Mouse (Mus musculus) retina, postnatal 1 day (tissue): ENCODE results near the gene Rbm42.
A peak's percentile ranks its signal among the peaks of the same experiment; 100 is the strongest.

Experiments
- DNase-seq: peaks from one replicate; pipeline ENCODE4 v3.0.0-alpha.2; 2012

Rbm42 gene

DNA sequence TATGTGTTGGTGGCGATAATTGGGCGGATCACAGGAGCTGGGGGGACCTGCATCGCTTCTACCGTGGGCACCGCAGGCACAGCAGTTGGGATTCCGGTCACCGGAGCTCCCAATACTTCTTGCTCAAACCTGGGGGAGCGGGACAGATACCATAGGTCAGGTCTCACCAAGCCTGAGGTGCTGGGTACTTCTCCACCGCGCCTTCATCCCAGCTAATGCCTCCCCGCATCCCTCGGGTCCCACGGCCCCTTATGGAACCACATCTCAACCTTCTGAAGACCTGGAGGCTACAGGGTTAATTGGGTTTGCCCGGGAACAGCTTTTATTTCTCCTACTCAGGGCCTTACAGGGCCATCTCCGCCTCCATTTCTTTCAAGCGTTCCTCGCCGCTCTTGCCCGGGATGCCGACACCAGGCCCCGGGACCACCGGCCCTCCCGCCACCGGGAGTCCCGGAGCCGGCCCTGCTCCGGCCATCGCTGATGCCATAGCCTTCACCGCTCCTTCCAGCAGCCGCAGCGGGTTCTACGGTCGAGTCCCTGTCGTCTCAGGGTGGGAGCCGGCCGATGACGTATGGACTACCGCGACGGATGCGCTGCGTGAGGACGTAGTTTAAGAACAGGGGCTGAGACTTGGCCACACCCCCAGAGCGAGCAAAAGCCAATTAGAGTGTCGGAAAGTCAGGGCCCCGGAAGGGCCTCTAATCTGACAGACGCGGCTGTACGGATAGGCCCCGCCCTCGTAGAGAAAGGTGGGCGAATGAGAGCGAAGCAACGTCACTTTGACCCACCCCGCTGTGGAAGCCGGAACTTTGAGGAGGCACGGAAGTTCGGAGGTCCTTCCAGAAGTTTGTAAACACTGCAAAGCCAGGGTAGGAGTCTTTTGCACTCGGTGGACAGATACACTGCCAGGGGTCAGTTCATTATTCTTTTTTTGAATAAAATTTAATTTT is at the start of gene Rbm42:
Gene Rbm42 (minus strand): TSS at position 727 of the 950 bp plus-strand sequence.
- peak; percentile 99 for DNase-seq

DNA sequence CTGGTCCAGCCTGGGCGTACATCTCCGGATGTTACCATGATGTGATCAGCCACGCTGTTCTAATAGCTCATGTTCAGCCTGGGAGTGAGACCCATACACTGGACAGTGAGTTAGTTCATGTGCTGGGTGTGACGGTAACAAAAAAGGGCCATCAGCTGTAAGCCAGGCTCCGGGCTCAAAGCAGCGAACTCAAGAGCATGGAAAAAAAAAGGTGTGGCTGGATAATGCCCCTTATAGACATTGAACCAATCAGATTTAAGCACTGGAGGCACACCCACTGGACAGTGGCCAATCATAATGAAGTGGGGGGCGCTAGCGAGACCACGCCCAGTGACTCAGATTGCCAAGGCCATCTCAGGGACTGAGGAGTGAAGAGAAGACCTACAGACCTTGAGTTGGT is 48.5 kb upstream of the Rbm42 start, which contains the start of gene 2200002J24Rik:
Gene 2200002J24Rik (plus strand): TSS at position 338 of the 400 bp plus-strand sequence.
- DNase-seq = peak; percentile 63

GRCm38 (mm10) chr7:30698101-30698500 is 48.0 kb upstream of the Rbm42 start:
- DNase-seq = no peak

- DNase-seq = no peak
These were observed 38.2 kb upstream of the Rbm42 start for GRCm38 (mm10) chr7:30688325-30688724.

DNA sequence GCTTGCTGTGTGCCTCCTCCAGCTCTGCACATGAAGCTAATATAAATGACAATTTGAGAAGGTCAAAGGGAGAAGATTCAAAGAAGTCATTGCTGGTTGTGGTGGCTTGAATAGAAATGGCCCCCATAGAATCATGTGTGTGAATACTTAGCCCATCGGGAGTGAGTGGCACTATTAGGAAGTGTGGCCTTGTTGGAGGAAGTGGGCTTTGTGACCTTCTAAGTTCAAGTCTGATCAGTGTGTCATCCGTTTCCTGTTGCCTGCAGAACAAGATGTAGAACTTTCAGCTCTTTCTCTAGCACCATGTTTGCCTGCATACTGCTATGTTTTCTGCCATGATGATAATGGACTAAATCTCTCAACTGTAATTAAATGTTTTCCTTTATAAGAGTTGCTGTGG is 33.3 kb upstream of the Rbm42 start:
- no peak for DNase-seq

DNA sequence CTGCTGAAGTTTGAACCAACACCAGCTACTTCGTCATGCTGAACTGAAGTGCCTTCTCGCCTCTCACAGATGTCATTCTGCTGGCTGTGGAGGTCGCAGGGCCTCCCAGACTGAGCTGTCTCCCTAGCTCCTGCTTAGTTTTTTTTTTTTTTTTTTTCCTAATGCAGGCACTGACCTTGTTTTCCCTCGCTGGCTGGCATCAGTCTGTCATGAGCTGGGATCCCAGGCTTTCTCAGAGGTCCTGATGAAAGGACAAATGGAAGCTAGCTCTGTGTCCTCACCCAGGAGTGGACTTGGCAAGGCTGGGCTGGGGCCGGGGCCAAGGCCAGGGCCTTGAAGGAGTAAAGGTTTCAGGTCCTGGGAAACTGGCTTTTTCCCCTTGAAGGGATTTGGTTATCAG is 31.8 kb upstream of the Rbm42 start:
- DNase-seq = no peak

- DNase-seq = no peak
These were observed 28.3 kb upstream of the Rbm42 start for GRCm38 (mm10) chr7:30678263-30678975.

GRCm38 (mm10) chr7:30671480-30671879 is 21.4 kb upstream of the Rbm42 start, which contains the start of gene Pmis2:
Pmis2 (minus strand) TSS chr7:30671605.
- DNase-seq = no peak

DNA sequence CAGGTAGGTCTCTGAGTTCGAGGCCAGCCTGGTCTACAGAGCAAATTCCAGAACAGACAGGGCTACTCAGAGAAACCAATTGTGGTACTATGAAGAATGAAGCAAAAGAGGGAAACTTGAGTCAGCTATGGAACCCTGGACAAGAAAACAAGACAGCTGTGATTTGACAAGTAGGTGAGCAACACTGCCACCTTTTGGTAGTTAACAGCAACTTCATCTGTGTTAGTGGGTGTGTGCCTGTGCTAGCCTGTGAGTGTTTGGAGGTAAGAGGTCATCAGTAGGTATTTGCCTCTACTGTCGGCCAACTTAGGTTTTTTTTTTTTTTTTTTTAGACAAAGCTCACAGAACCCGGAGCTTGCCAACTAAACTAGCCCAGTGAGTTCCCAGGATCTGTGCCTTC is 19.1 kb upstream of the Rbm42 start:
- DNase-seq = peak; percentile 68

- peak; percentile 55 for DNase-seq
These were observed 15.2 kb upstream of the Rbm42 start for GRCm38 (mm10) chr7:30665321-30665720.

GRCm38 (mm10) chr7:30664529-30665200 is 14.5 kb upstream of the Rbm42 start, which contains the start of gene Haus5:
Haus5 (minus strand) TSS chr7:30664994.
- DNase-seq = peak; percentile 96

DNA sequence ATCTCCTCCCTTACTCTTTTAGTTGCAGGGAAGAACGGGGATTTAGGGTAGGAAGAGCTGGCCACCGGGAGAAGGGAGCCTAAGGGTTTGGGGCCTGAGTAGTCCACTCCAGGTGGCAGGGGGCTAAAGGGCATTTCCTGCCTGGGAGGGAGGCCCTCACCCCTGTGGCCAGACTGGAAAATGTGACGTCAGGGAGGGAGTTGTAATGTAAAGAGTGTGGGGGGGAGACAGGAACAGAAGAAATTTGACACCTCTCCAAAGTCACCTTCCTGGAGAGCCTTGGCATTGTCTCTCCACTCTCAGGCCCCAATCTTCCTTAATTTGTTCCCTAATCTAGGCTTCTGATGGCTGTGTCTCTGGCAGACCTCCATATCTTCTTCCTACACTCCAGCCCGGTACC is 11.0 kb downstream of the Rbm42 start:
- DNase-seq = no peak

- DNase-seq = peak; percentile 38
These were observed 13.7 kb downstream of the Rbm42 start for GRCm38 (mm10) chr7:30636395-30636794.

GRCm38 (mm10) chr7:30635752-30636151 is 14.4 kb downstream of the Rbm42 start, which contains the start of gene Etv2:
Etv2 (minus strand) TSS chr7:30635852.
- no peak for DNase-seq

DNA sequence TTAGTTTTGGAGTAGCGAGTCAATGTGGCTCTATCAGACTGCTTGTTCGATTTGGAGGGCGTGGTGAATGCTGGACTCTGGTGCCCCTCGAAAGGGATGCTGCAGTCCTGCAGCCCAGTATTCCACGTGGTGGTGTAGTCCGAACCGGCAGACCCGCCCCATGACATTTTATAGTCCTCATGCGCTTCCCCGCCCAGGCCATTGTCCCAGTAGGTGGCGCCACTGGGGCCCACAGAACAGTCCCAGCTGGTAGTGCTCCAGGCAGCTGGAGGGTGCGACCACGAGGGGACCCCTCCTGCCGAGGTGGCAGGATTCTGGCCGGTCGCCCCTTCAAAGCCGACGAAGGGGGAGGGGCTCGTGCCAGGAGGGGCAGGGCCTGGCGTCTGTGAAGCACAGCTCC is 15.5 kb downstream of the Rbm42 start:
- peak; percentile 83 for DNase-seq

DNA sequence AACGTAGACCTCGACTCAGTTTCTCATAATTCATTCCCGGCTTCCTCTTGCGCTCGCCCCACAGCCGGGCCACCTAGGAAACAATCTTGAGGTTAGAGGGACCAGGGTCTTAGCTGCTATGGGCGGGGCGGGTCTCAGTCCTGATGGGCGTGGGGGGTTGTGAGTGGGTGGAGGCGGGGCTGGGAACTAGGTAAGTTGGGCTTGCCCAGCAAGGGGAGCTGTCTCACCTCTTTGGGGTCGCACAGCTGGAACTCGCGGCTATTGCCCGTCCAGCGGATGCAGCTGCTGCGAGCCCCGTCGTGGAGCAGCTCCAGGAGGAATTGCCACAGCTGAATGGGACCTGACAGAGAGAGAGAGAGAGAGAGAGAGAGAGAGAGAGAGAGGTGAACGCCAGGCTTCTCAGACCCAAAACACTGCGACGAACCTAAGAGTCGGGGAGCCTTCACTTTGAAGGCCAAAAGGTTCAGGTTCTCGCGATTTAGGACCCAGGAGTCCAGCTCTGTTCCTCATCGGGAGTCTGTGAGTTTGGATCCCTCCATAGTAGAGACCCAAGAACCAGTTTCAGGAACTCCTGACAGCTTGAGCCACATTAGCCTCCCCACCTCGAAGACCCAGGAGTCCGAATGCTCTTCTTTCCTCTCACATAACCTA is 16.2 kb downstream of the Rbm42 start:
- DNase-seq = no peak

GRCm38 (mm10) chr7:30629013-30629412 is 21.1 kb downstream of the Rbm42 start:
- DNase-seq = no peak

DNA sequence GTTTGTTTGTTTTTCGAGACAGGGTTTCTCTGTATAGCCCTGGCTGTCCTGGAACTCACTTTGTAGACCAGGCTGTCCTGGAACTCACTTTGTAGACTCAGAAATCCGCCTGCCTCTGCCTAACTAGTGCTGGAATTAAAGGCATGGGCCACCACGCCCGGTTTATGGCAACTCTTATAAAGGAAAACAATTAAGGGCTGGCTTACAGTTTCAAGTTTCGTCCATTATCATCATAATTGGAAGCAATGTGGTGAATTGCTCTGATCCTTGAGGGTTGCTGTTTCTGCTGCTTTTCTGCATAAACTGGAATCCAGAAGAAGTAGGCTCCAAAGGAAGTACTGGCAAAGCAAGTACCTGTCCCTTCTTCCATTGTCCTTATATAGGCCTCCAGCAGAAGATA is 23.5 kb downstream of the Rbm42 start:
- DNase-seq = no peak

DNA sequence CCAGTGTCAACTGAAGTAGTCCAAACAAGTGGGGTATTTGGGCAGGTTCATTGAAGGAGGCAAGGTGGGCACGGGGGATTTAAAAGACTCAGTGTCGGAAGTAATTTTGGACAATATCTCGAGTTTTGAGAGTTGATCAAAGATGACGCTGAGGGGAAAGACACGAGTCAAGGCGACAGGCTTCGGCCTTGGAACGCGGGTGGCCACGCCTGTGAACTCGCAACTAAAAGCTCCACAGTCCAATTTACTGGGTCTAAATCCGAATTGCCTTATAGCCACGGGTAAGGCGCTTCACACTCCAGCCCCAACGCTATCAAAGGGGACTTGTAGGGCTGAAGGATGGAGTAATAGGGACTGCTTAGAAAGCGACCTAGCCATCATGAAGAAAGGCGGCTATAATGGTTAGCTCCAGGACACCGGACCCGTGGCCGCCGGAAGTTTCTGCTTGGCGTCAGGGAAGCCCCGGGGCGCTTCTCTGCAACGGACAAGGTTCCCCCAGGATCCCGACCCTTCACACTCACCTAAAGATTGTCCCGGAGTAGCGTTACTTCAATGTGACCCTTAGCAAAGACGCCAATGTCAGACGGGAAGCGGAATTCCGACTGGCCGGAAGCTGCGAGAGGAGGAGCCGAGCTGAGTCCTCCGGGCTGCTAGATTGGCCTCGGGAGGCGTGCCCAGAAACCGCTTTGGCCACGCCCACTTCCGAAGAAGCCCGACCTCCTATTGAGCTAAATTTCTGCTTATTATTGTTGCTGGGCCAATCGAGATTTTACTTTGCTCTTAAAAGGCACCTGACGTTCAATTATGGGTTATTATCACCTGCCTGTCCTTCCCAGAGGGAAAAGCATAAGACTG is 24.4 kb downstream of the Rbm42 start, which contains the start of gene Cox6b1:
Gene Cox6b1 (minus strand): TSS at position 622 of the 855 bp plus-strand sequence.
- DNase-seq = peak; percentile 94

- DNase-seq = peak; percentile 30
These were observed 30.9 kb downstream of the Rbm42 start for GRCm38 (mm10) chr7:30619202-30619601.

DNA sequence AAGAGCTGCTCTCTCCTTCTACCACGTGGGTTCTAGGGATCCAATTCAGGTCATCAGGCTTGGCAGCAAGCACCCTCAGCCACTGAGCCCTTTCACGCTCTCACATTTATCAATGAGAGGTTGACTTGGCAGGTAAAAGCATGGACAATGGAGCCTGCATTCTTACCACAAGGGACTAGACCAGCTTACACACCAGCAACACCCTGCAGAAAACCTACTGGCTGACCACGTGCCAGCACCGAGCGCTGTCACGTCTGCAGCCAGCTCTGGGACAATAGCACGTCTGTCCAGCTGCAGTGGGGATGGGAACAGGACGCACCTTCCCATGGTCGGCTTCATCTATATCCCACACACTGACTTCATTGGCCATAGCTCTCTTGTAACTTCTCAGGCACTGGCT is 31.5 kb downstream of the Rbm42 start:
- DNase-seq = no peak
